Mouse (Mus musculus): ENCODE data around the gene Tmem114.

Gene Tmem114

DNA sequence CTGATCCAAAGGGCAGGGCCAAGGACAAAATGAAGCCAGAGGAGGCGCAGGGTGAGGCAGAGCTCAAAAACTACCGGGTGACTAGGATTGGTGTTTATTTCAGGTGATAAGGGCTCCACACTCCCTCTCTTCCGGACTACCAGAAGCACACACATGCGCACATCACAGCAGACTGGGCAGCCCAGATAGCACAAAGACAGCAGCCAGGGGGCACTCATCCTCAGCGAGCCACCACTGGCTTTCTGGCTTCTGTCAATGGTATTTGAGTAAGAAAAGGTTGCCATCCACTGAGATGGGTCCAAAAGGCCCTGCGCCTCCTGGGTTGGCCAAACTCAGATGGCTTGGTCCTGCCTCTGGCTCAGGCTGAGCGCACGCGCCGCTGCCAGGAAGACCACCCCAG is 15.7 kb downstream of the Tmem114 start:
- DNase-seq (ENCODE audit: low read depth, low spot score): peak; percentile 84

DNA sequence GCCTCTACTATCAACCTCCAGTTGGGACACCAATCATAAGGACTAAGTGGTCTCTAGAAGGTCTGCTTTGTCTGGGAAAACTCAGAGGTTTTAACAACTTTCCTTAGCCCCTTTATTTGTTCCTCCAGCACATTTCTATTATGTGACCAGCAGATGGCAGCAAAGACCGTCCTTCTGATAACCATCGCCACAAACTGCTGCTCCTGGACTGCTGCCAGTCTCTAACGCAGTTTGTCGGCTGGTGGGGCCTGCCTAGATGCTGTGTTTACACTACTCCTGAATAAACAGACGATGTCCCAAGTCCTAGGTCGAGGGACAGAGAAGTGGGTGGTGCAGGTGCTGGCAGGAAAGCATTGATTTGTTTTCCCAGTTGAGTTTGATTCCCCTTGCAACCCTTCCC is 18.2 kb downstream of the Tmem114 start:
- DNase-seq (ENCODE audit: low read depth, low spot score): peak; percentile 79

DNA sequence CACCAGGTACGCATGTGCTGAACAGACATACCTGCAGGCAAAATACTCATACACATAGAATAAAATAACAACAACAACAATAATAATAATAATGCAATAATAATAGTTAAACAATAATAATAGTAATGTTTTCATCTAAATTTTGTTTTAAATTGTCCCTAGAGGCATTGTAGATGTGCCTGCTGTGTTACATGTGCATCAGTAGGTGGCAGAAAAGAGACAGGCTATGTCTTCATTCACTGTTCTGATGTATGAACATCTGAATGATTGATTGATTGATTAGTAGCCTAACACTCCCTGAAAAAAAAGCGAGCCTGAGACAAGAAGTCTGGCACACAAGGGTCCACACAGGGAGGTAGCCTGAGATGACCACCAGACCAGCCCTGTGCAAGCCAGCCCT is 22.3 kb downstream of the Tmem114 start:
- DNase-seq (ENCODE audit: low read depth, low spot score): no peak

DNA sequence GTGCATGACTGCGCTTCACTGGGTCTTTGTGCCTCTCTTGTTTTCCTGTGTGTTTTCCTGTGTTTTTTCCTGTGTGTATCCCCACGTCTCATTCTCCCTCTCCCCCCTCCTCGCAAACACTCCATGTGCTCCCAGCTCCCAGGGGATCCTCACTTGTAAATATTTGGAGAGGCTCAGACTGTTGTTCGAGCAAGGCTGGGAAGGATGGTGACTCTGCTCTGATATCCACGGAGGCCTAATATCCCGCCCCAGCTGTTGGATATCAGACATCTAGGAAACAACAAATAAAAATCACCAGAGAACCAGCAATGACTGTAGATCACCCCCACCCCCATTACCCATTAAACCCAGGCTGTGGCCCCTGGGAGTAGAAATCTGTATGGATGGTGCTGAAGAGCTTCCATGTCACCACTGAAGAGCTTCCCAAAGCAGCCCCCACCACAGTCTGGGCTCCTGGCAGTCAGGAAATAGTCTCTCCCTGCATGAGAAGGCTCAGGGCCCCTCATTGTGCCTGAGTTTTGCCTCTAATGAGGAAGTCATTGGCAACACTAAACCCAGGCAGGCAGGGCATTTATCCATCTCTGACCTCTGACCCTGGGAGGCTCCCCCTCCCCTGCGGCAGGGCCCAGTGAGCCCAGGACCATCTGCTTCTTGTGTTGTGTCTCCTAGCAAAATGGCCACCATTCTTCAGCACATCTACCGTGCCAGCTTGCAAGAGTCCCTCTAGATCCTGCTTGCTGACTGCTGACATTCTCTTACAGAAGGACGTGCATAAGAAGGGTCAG is 23.6 kb downstream of the Tmem114 start:
- no peak for DNase-seq (ENCODE audit: low read depth, low spot score)

DNA sequence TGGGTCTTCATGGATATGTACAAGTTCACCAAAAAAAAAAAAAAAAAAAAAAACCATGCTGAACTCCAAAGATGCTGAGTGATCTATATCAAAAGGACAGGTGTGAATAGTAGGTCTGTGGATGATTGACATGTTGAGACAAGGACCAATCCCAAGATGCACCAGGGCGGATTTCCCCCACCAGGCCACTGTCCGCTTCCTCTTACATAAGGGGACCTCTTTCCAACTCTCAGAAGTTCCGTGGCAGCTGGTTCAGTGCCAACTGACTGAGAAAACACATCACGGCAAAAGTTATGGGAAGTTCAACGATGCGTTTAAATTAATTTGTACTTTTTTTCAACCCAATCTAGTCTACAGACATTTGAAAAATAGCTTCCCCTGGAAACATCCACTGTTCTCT is 25.1 kb downstream of the Tmem114 start:
- DNase-seq (ENCODE audit: low read depth, low spot score): no peak

DNA sequence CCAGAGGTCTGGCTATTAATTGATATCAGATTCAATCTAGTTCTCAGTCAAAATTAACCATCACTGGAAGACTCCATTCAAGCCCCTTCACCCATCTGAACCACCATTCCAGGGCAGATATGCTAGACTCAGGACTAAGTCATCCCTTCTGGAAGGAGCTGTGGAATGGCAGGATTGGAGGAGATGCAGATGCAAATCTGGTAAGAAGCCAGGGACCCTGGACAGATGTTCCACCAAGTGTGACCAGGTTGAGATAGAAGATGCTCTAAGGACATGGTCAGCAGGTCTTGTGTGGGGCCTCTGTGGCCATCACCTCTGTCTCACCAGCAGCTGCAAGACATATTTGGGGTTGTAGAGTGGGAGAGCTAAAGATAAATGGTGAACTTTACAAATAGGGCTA is 30.0 kb downstream of the Tmem114 start:
- no peak for DNase-seq (ENCODE audit: low read depth, low spot score)

DNA sequence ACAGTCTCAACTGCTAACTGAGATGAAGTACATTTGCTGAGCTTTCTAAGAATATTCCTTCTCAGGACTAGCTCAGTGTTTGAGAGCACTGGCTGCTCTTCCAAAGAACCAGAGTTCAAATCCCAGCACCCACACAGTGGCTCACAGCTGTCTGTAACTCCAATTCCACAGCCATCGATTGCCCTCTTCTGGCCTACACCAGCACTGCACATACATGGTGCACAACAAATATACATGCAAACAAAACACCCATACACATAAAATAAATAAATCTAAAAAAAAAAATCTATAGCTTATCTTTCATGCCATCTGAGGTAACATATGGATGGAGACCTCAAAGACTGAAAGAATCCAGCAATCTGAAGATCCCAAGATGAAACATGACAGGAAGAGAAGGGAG is 36.4 kb downstream of the Tmem114 start:
- DNase-seq (ENCODE audit: low read depth, low spot score): peak; percentile 33

DNA sequence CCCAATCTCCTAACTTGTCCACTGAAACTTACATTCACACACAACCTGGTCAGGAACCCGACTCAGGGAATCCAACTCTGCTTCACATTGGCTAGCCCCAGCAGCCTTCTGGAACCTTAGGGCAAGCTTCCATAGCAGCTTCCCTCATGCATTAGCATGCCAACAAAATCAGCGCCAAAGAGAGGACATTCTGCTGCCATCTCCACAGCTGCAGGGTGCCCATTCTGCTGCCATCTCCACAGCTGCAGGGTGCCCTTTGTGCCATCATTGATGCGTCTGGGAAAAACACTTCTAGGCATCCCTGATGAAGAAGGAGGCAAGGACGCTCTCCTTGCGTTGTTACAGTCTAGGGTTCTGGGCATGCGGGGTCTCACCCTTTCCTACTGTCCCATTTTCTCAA is 38.5 kb downstream of the Tmem114 start:
- no peak for DNase-seq (ENCODE audit: low read depth, low spot score)

DNA sequence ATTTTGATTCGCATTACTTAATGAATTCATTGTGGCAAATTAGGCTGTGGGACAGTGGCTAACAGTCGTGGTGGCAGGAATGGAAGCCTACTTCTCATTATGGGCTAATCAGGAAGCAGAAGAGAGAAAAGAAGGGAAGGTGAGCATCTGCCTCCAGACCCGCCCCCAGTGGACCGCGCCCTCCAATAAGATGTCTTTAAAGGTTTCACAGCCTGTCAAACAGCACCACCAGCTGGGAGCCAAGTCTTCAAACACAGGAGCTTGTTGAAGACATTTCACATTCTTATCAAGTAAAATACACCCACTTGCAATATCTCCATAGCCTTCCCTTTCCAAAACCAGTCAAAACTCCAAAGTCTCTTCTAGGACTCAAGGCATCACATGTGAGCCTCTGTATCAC is 39.3 kb downstream of the Tmem114 start:
- peak; percentile 30 for DNase-seq (ENCODE audit: low read depth, low spot score)

DNA sequence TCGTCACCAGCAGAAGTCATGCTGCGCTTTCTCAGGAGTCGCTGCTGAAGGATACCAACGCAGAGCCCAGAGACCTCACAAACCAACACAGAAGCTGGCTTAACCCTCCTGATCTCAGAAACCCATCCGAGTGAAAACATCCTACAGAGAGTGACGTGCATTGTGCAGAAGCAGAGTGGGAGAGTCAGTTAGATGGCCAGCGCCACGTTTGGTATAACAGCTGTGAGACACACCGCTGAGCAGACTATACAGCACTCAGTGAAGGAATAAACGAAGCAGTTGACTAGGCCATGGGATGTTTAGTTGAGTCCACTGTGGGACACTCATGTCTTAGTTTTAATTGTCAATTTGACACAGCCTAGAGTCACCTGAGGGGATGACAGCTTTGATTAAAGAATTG is 40.2 kb downstream of the Tmem114 start:
- no peak for DNase-seq (ENCODE audit: low read depth, low spot score)

DNA sequence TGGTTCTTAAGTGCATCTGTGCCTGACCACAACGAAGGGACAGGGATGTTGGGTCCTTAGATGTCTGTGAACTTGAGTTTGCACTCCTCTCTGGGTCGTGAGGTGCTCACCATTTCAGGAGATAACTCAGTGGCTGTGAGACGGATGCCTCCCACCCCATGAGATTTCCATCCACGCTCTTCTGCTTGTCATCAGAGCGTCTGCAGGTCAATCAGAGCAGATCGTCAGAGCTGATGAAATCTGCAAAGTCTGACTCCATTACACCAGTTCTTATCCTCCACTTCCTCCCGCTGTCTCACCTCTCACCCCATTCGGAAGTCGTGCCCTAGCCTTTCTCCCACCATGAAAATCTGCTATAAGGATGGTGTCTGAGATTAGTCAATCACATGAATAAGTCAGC is 41.5 kb downstream of the Tmem114 start:
- DNase-seq (ENCODE audit: low read depth, low spot score): no peak

DNA sequence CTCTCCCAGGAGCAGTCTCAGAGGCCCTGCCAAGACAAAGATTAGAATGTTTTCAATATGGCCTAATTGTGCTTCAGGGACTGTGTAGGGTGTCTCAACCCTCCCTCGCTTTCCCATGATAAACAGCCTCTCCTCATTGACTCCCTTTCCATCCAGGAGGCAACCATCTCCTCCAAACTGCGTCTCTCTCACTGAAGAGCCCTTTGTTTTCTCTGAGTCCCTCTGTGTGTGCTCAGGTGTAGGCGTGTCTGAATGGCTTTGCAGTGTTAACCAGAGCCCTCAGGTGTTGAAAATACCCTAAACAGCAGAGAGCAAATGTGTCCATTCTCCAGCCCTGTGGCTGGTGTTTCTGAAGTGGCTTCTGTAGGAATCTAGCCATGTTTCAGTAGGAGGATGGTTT is 61.9 kb downstream of the Tmem114 start:
- DNase-seq (ENCODE audit: low read depth, low spot score): no peak
